Mouse (Mus musculus): Measurements from ENCODE around the gene Tbl2.

The Tbl2 gene

GRCm38 (mm10) chr5:135149053-135149819, at the start of gene Tbl2:
Gene Tbl2 (plus strand): TSS chr5:135149657.
- peak; percentile 100 for DNase-seq (ENCODE audit: extremely low spot score)

GRCm38 (mm10) chr5:135100981-135101380, 48.5 kb upstream of the Tbl2 start:
- no peak for DNase-seq (ENCODE audit: extremely low spot score)

- no peak for DNase-seq (ENCODE audit: extremely low spot score)
These were observed 45.3 kb upstream of the Tbl2 start for GRCm38 (mm10) chr5:135103999-135104660.

- DNase-seq (ENCODE audit: extremely low spot score), result peak; percentile 79
These were observed 42.6 kb upstream of the Tbl2 start for GRCm38 (mm10) chr5:135106758-135107256.

GRCm38 (mm10) chr5:135107521-135108501, 41.6 kb upstream of the Tbl2 start:
- DNase-seq (ENCODE audit: extremely low spot score), result peak; percentile 52

- no peak for DNase-seq (ENCODE audit: extremely low spot score)
These were observed 40.4 kb upstream of the Tbl2 start for GRCm38 (mm10) chr5:135109017-135109416.

- DNase-seq (ENCODE audit: extremely low spot score), result no peak
These were observed 40.0 kb upstream of the Tbl2 start for GRCm38 (mm10) chr5:135109426-135109825.

- DNase-seq (ENCODE audit: extremely low spot score), result no peak
These were observed 39.5 kb upstream of the Tbl2 start for GRCm38 (mm10) chr5:135109976-135110375.

- DNase-seq (ENCODE audit: extremely low spot score), result no peak
These were observed 35.7 kb upstream of the Tbl2 start for GRCm38 (mm10) chr5:135113782-135114181.

GRCm38 (mm10) chr5:135115241-135115640, 34.2 kb upstream of the Tbl2 start:
- DNase-seq (ENCODE audit: extremely low spot score), result no peak

GRCm38 (mm10) chr5:135118589-135119081, 30.8 kb upstream of the Tbl2 start:
- DNase-seq (ENCODE audit: extremely low spot score), result peak; percentile 62

GRCm38 (mm10) chr5:135120753-135121152, 28.7 kb upstream of the Tbl2 start:
- no peak for DNase-seq (ENCODE audit: extremely low spot score)

- DNase-seq (ENCODE audit: extremely low spot score), result no peak
These were observed 23.3 kb upstream of the Tbl2 start for GRCm38 (mm10) chr5:135126121-135126520.

- DNase-seq (ENCODE audit: extremely low spot score), result no peak
These were observed 21.8 kb upstream of the Tbl2 start for GRCm38 (mm10) chr5:135127669-135128068.

- DNase-seq (ENCODE audit: extremely low spot score), result no peak
These were observed 19.7 kb upstream of the Tbl2 start for GRCm38 (mm10) chr5:135129747-135130146.

GRCm38 (mm10) chr5:135133736-135134405, 15.6 kb upstream of the Tbl2 start:
- peak; percentile 22 for DNase-seq (ENCODE audit: extremely low spot score)

- peak; percentile 40 for DNase-seq (ENCODE audit: extremely low spot score)
These were observed 14.9 kb upstream of the Tbl2 start for GRCm38 (mm10) chr5:135134534-135134933.

GRCm38 (mm10) chr5:135139881-135140280, 9.6 kb upstream of the Tbl2 start:
- DNase-seq (ENCODE audit: extremely low spot score), result no peak

GRCm38 (mm10) chr5:135144469-135144868, 5.0 kb upstream of the Tbl2 start:
- DNase-seq (ENCODE audit: extremely low spot score), result no peak

GRCm38 (mm10) chr5:135145532-135145931, 3.9 kb upstream of the Tbl2 start:
- no peak for DNase-seq (ENCODE audit: extremely low spot score)

- no peak for DNase-seq (ENCODE audit: extremely low spot score)
These were observed 3.5 kb upstream of the Tbl2 start for GRCm38 (mm10) chr5:135145955-135146354.
